In the genomic region with DNA sequence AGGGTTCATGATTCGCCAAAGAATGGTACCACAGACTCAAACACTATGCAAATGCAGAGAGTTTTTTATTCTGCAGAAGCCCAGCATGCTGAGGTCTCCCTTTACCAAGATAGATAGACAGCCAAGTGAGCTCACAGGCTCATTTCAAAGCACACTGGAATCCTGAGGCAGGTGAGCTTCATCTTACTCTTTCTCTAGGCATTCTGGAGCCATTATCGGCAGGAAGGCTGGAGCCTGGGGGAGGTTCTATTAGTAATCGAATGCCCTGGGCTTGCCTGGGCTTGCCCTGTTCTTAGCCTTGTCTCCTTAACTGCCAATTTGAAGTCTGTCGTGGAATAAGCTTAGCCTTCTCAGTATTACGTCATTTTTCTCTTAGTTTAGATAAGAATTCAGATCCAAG, we compare ENCODE assay signal across 23 mouse cellular contexts.
A peak's percentile ranks its signal among the peaks of the same experiment; 100 is the strongest.
DNase-seq lines count a peak whose midpoint lies in the region; ATAC-seq and TF ChIP-seq lines count a peak whose summit lies in the region.
"Had no signal": no experiment of that assay in that cellular context is flagged by ENCODE, and none has a peak within 500 bp of the region (broad histone marks: within the 10 kb centered on the region; RNA-seq: fewer than 3 reads in every experiment).

No protein-coding gene starts in this region.

- no peak overlapping the region for H3K4me2 ChIP-seq in hindbrain, postnatal 0 days (ENCODE audit: low read depth, low read length)
- H3K4me2 ChIP-seq: embryonic facial prominence, embryonic 12.5 days; forebrain, embryonic 13.5 days; forebrain, embryonic 15.5 days had no signal

- TF ChIP-seq POLR2A in ES-Bruce4 (IDR thresholded peaks at IDR 0.05; ENCODE audit: insufficient read depth, low read length) = no peak

- peaks cover 42% of the 10 kb centered on the region for H3K9me3 ChIP-seq in ES-Bruce4 (replicated peaks; ENCODE audit: control insufficient read depth, insufficient read depth, low read length, poor library complexity, severe bottlenecking)
- H3K9me3 ChIP-seq in ES-E14 (ENCODE audit: control insufficient read depth, insufficient read depth, low read depth, low read length) = peaks cover 7% of the 10 kb centered on the region; the same call in 1 of the 2 replicates
- H3K9me3 ChIP-seq in hindbrain, postnatal 0 days (ENCODE audit: low read length) = no peaks in the 10 kb centered on the region
- H3K9me3 ChIP-seq: embryonic facial prominence, embryonic 12.5 days; forebrain, embryonic 15.5 days had no signal

- H3K27ac ChIP-seq in ES-Bruce4 (ENCODE audit: insufficient read depth, low read length) = peak overlapping the region; percentile 91
- H3K27ac ChIP-seq in ES-E14 (ENCODE audit: insufficient read depth, low read depth, low read length, poor library complexity, severe bottlenecking) = peak overlapping the region; percentile 82
- no peak overlapping the region for H3K27ac ChIP-seq in hindbrain, postnatal 0 days
- H3K27ac ChIP-seq: embryonic facial prominence, embryonic 10.5 days; embryonic facial prominence, embryonic 12.5 days; forebrain, embryonic 13.5 days; forebrain, embryonic 15.5 days had no signal

- TF ChIP-seq CTCF in ES-Bruce4 (IDR thresholded peaks at IDR 0.05; ENCODE audit: low read depth, low read length) = no peak
- no peak for TF ChIP-seq CTCF in hindbrain, postnatal 0 days (IDR thresholded peaks at IDR 0.05; ENCODE audit: low read depth)

- H3K4me3 ChIP-seq in ES-Bruce4 (ENCODE audit: low read depth, low read length) (no peak overlapping the region), ES-E14 (ENCODE audit: insufficient read depth in 1 of 2, low read depth in 1 of 2, low read length in 2 of 2, poor library complexity in 1 of 2, severe bottlenecking in 1 of 2) (no peak overlapping the region)
- H3K4me3 ChIP-seq in hindbrain, postnatal 0 days (ENCODE audit: low read length) = no peak overlapping the region
- H3K4me3 ChIP-seq: embryonic facial prominence, embryonic 10.5 days; embryonic facial prominence, embryonic 12.5 days; forebrain, embryonic 13.5 days; forebrain, embryonic 15.5 days had no signal

- H3K4me1 ChIP-seq in ES-Bruce4 (ENCODE audit: control insufficient read depth, insufficient read depth, low read length) (no peaks in the 10 kb centered on the region), ES-E14 (ENCODE audit: control insufficient read depth in 2 of 2, insufficient read depth in 2 of 2, low read length in 2 of 2, poor library complexity in 1 of 2) (0 out of 4 replicates have a peak, but pooled peaks cover 0 to 3% of the 10 kb centered on the region in 2 experiments)
- no peaks in the 10 kb centered on the region for H3K4me1 ChIP-seq in hindbrain, postnatal 0 days (ENCODE audit: insufficient read depth, low read length)
- H3K4me1 ChIP-seq: embryonic facial prominence, embryonic 10.5 days; embryonic facial prominence, embryonic 12.5 days; forebrain, embryonic 13.5 days; forebrain, embryonic 15.5 days had no signal

- no peak for ATAC-seq in hindbrain, postnatal 0 days
- ATAC-seq: activated CD4-positive, CD25-positive, alpha-beta regulatory T cell, adult 4 months; CD4-positive, CD25-positive, alpha-beta regulatory T cell, adult 4 months; forebrain, embryonic 13.5 days; forebrain, embryonic 15.5 days; forebrain, postnatal 0 days had no signal

- H3K27me3 ChIP-seq in ES-Bruce4 (ENCODE audit: control insufficient read depth, insufficient read depth, low read length, poor library complexity, severe bottlenecking) = no peaks in the 10 kb centered on the region
- no peaks in the 10 kb centered on the region for H3K27me3 ChIP-seq in hindbrain, postnatal 0 days (ENCODE audit: insufficient read depth, low read length)
- H3K27me3 ChIP-seq: CH12.LX; embryonic facial prominence, embryonic 12.5 days; forebrain, embryonic 13.5 days; forebrain, embryonic 15.5 days had no signal

- in situ Hi-C loops in ES-E14 (cut with MboI; ENCODE audit: low sequenced_read_pairs in 2 of 2, unreplicated experiment in 2 of 2) = no loop called here

- H3K9ac ChIP-seq in ES-Bruce4 (ENCODE audit: low read depth, poor library complexity, severe bottlenecking) = no peak overlapping the region
- no peak overlapping the region for H3K9ac ChIP-seq in ES-E14 (ENCODE audit: insufficient read depth, low read depth, low read length, poor library complexity, severe bottlenecking)
- no peak overlapping the region for H3K9ac ChIP-seq in hindbrain, postnatal 0 days (replicated peaks; ENCODE audit: low read length)
- H3K9ac ChIP-seq: embryonic facial prominence, embryonic 12.5 days; forebrain, embryonic 13.5 days; forebrain, embryonic 15.5 days; forebrain, postnatal 0 days had no signal

- peak; percentile 49 for DNase-seq in heart, adult 11 months
- DNase-seq in heart, adult 9 months (ENCODE audit: low spot score in 2 of 2) = no peak
- DNase-seq in ES-E14 (ENCODE audit: low read depth, low spot score) = no peak
- DNase-seq in frontal cortex, postnatal 14 days (ENCODE audit: low spot score in 2 of 2) = no peak
- no peak for DNase-seq in hindbrain, postnatal 0 days (ENCODE audit: low spot score)
- DNase-seq: adrenal gland, adult 8-10 months; adrenal gland, postnatal 14 days; adrenal gland, postnatal 36 days; B cell, adult 2 months; cerebellum, adult 11-12 months; cerebellum, adult 2 months; cerebellum, adult 9-10 months; cerebellum, postnatal 10 days; cerebellum, postnatal 25 days; forebrain, postnatal 0 days had no signal

- TF ChIP-seq EP300 in ES-Bruce4 (IDR thresholded peaks at IDR 0.05; ENCODE audit: insufficient read depth, low read depth, low read length) = no peak

- WGBS in hindbrain, postnatal 0 days = 91% methylated on average over 5 of the region's 5 CpGs

- H3K36me3 ChIP-seq in ES-Bruce4 (ENCODE audit: control insufficient read depth, insufficient read depth, low read length, poor library complexity, severe bottlenecking) = no peaks in the 10 kb centered on the region; the same call in none of the 2 replicates
- peaks cover 3% of the 10 kb centered on the region; the same call in 1 of the 2 replicates for H3K36me3 ChIP-seq in ES-E14 (ENCODE audit: control insufficient read depth, insufficient read depth, low read length, poor library complexity, severe bottlenecking)
- H3K36me3 ChIP-seq in hindbrain, postnatal 0 days (ENCODE audit: insufficient read depth, low read length) = no peaks in the 10 kb centered on the region
- H3K36me3 ChIP-seq: embryonic facial prominence, embryonic 10.5 days; embryonic facial prominence, embryonic 12.5 days; forebrain, embryonic 15.5 days had no signal

TF ChIP-seq in ES-E14, 5 proteins besides CTCF, POLR2A, EP300 and RAD21:
- TF ChIP-seq ZC3H11A (IDR thresholded peaks at IDR 0.05; ENCODE audit: borderline replicate concordance, low read depth, low read length) (no peak), MAFK (IDR thresholded peaks at IDR 0.05; ENCODE audit: insufficient read depth, low read depth, low read length) (no peak), CHD2 (IDR thresholded peaks at IDR 0.05; ENCODE audit: low read depth, low read length) (no peak), HCFC1 (IDR thresholded peaks at IDR 0.05; ENCODE audit: borderline replicate concordance, insufficient read depth, low read length) (no peak), ZNF384 (IDR thresholded peaks at IDR 0.05; ENCODE audit: low read depth, low read length) (no peak)
